Mouse (Mus musculus): ENCODE measurements at regions not wholly inside any gene's neighbourhood (a gene's known extent, or its start where the extent isn't known, plus 50 kb on each side); places are given as distances from the start of the nearest gene placed in this dataset.

DNA sequence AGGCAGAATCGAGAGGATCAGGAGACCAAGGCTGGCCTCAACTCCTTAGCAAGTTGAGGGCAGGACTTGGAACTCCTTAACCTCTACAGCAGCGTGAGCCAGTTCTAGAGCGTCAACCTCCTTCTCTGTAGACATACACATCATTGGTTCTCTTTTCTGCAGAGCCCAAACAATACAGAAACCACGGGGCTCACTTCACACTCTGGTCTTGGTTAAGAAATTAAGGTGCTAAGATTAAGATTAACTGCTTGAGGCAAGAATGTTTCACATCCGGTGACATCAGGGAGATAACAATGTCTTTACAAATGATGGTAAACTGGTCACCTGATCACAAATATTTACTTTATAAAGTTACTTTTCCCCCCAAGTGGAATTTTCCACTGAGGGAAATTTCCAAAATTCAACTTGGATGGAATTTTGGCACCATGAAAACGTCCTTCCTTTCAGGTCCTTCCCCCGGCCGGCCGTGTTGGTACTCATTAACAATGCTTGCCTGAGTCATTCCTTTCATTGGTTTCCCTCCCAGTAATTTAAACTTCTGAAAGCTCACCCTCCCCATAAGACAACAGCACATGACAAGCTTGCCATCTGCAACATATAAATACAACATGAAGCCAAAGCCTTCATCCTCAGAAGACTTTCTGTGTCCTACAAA is 77.3 kb upstream of the Kdm7a start:
- no peak for DNase-seq (ENCODE audit: low spot score in 2 of 2)

- no peak for DNase-seq (ENCODE audit: low spot score in 2 of 2)
These were observed 71.7 kb upstream of the Kdm7a start for GRCm38 (mm10) chr6:39278317-39278716.

GRCm38 (mm10) chr6:39274774-39275502 is 68.3 kb upstream of the Kdm7a start:
- DNase-seq (ENCODE audit: low spot score in 2 of 2), result peak; percentile 35 to 79

DNA sequence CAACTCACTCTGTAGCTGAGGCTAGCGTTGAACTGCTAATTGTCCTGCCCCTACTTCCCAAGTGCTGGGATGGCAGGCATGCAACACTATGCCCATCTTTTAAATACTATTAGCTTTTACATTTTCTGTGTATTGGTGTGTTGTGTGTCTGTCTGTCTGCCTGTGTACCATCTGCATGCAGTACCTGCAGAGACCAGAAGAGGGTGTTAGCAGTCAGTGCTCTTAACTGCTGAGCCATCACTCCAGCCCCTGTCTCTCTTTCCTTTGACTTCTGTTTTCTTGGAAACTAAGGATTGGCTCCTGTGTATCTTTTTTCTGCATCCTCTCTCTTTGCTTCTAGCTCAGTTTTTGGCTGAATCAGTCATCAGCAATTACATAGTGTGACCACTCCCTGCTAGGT is 66.8 kb upstream of the Kdm7a start:
- no peak for DNase-seq (ENCODE audit: low spot score in 2 of 2)

- no peak for DNase-seq (ENCODE audit: low spot score in 2 of 2)
These were observed 63.9 kb upstream of the Kdm7a start for GRCm38 (mm10) chr6:39270457-39270856.

- DNase-seq (ENCODE audit: low spot score in 2 of 2), result no peak
These were observed 63.1 kb upstream of the Kdm7a start for GRCm38 (mm10) chr6:39269706-39270105.

DNA sequence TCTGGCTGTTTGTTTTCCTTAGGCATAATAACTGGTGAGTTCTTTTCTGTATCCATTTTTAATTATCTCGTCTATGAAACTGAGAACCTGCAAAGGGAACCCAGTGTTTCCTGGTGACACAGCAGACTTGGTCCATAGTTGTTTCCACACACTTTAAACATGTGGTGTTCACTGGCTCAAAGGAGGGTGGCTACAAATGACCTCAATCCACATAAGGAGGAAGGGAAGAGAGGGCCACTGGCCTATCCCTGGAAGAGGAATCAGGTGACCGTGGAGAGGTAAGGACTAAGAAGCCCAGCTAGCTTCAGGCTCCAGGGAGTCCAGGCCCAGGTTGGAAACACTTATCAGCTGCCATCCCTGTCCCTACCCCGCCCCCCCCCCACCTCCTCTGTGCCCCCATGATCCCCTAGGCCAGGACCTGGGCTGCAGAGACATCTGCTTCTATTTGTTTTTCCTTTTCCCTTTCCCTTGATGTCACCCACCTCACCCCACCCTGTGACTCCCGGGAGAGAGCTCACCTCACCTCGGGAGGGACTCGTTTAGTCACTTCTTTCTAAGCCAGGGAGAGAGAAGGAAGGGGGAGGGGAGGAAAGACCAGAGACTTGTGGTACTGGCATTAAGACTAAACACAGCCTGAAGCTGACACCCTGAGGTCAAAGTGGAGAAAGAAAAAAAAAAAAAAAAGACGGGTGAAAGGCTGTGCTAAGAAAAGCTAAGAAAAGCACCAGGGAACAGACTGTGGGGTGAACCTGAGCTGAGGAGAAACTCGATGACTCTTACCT is 62.2 kb upstream of the Kdm7a start:
- DNase-seq (ENCODE audit: low spot score in 2 of 2), result no peak

DNA sequence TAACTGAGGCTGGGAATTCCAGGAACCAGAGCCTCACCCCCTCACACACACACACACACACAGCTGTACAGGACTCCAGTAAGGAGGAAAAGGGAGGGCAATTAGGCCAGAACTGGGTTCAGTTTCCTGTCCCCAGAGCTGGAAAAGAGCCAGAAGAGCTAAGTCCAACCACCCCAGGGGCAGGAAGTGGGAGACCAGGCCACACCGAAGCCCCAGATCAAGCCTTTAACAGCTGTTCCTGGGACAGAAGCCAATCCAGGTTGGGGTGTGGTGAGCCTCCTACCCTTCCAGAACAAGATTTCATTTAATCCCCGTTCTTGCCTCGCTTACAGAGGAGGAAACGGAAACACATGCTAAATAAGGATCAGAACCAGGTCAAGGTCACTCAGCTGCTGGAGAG is 58.1 kb upstream of the Kdm7a start:
- DNase-seq (ENCODE audit: low spot score in 2 of 2), result no peak

DNA sequence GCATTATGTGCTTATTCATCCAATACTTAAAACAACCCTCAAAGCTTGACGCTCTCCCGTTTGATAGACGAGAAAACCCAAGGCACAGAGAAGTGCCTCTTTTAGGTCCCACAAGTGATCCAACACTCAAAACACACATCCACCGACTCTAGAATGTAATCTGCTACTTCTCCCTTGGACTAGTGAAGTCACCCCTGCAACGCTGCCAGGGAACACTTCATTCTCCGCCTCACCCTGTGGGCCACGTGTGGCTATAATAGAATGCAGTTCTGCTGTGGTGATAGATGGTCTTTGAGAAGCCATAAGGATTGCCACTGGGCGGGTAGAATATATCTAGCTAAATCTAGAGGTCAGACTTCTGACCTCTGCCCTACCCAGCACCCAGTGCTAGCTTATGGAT is 57.0 kb upstream of the Kdm7a start:
- no peak for DNase-seq (ENCODE audit: low spot score in 2 of 2)

DNA sequence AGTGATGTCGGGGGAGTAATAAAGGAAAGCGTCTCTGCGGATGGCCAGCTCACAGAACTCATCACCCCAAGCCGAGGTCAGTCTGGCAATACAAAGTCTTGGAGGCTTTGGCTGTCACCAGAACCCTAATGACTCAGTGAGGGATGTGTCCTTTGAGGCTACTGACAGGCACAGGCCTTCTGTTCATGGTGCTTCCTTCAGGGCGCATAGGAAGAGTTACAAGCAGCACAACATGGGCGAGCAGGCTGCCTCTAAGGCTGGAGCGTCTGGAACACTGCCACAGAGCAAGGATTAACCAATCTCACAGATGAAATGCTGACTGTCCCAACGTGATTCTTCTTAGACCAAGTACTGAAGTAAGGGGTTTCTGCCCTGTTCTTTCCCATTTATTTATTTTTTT is 55.4 kb upstream of the Kdm7a start:
- DNase-seq (ENCODE audit: low spot score in 2 of 2), result no peak

GRCm38 (mm10) chr6:39260480-39260879 is 53.9 kb upstream of the Kdm7a start:
- no peak for DNase-seq (ENCODE audit: low spot score in 2 of 2)

DNA sequence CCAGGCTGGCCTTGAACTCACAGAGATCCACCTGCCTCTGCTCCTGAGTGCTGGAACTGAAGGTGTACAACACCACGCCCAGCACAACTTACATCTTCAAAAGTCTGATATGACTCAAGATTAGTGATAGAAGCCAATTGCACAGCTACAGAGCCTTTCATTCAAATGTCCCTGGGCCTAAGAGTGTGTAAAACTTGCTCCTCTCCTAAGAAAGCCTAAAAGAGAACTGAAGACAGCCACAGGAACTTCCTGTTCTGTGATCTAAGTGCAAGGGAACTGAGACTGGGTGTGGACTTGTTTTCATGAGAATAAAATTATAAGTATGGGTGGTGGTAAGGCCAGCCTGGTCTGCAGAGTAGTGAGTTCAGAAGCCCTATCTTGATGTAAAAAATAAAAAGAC is 52.5 kb upstream of the Kdm7a start:
- DNase-seq (ENCODE audit: low spot score in 2 of 2), result no peak

DNA sequence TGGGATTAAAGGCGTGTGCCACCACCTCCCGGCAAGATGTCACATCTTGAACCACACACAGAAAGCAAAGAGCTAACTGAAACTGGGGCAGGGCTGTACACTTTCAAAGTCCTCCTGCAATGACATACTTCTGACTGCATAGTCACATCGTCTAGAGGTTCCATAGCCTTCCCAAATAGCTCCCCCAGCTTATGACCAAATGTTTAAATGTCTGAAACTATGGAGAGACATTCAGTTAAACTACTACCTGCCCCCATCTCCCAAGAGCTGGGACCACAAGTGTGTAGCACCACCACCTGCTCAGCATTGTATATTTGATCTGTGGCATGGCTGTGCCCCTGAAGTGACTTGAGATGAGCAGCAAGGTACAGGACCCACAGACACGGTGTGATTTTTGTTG is 52.1 kb upstream of the Kdm7a start:
- no peak for DNase-seq (ENCODE audit: low spot score in 2 of 2)

- no peak for DNase-seq (ENCODE audit: low spot score in 2 of 2)
These were observed 51.2 kb upstream of the Kdm7a start for GRCm38 (mm10) chr6:39257667-39258395.

- peak in 1 of 2 experiments; percentile 46 for DNase-seq (ENCODE audit: low spot score in 2 of 2)
These were observed 50.6 kb upstream of the Kdm7a start for GRCm38 (mm10) chr6:39257111-39257571.

DNA sequence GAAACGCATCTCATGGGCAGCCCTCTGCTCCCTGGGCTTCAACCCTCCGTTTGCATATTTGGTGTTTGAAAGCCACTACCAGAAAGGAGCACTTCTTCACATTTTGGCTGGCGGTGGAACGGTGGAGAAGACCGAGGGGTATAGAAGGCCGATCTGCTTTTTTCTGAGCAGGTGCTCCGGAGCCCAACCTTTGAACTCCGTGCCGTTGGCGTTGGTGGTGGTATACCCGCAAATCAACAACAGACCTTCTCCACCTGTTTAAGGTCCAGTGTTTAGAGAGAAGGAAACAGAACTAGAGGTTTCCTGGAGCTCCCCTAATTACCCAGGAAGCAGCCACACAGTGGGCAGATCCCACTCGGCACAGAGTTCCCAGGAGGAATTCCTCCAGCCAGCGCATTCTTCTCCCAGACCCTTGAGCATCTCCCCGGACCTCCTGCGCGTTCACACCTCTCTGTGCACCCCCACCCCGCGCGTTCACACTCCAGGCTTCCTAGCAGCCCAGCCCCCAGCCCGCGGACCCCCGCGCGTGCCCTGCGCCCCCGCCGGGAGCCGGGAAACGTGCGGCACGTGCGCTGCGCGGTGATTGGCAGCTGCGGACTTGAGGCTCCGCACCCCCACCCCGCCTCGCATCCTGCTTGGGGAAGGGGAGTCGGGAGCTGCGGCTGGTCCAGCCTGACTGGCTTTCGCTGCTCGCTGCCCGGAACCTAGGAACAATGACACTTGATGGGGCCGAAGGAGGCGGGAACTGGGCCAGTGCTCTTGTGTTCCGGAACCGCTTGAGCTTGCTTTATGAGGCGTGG is 49.9 kb upstream of the Kdm7a start:
- DNase-seq (ENCODE audit: low spot score in 2 of 2), result peak; percentile 39 to 46

Measured in layer of hippocampus, adult 18-20 months (tissue).